Mouse (Mus musculus): ENCODE measurements around the gene Wdr45. TPM values are rescaled to one million over a fixed set of nuclear protein-coding genes. Genes with fewer than 3 reads are reported as not detected.
A peak's percentile ranks its signal among the peaks of the same experiment; 100 is the strongest.
"Not testable (repeated sequence)": the region's sequence is repeated elsewhere in the genome, so short reads cannot be mapped to it uniquely, and the experiment has no call there.

Wdr45 gene
- polyA plus RNA-seq (2016; fragmentation: Nextera tagmentation; extraction: Ambion mirVana) = 18.1 and 20.8 TPM in 2 replicates

GRCm38 (mm10) chrX:7714135-7714899 is at the start of gene Wdr45:
Gene Wdr45, plus strand, starts transcription at chrX:7714333.
- H3K27ac ChIP-seq = peak within 1 kb of the TSS; percentile 74
- WGBS = 17% methylated on average over 45 of the region's 60 CpGs
- H3K4me1 ChIP-seq = not testable (repeated sequence)

GRCm38 (mm10) chrX:7664791-7665190 is 49.3 kb upstream of the Wdr45 start:
- no peak overlapping the region for H3K27ac ChIP-seq
- WGBS = 91% methylated on average over 11 of the region's 11 CpGs
- DNase-seq (ENCODE audit: low spot score) = no peak
- no peaks in the 10 kb centered on the region for H3K9me3 ChIP-seq (replicated peaks)
- no peaks in the 10 kb centered on the region for H3K4me1 ChIP-seq
- H3K4me3 ChIP-seq = no peak overlapping the region
- H3K27me3 ChIP-seq (ENCODE audit: low read depth, poor library complexity, severe bottlenecking) = no peaks in the 10 kb centered on the region
- peaks cover 32% of the 10 kb centered on the region for H3K36me3 ChIP-seq

More at GRCm38 (mm10) chrX:7714135-7714899, at the start of gene Wdr45:
- H3K27me3 ChIP-seq (ENCODE audit: low read depth, poor library complexity, severe bottlenecking); H3K9me3 ChIP-seq (replicated peaks); H3K36me3 ChIP-seq: not testable (repeated sequence)
- peak; percentile 82 for DNase-seq (ENCODE audit: low spot score)
- H3K4me3 ChIP-seq = peak within 1 kb of the TSS; percentile 48

- H3K4me1 ChIP-seq = no peaks in the 10 kb centered on the region
- no peak overlapping the region for H3K27ac ChIP-seq
- no peaks in the 10 kb centered on the region for H3K27me3 ChIP-seq (ENCODE audit: low read depth, poor library complexity, severe bottlenecking)
- no peaks in the 10 kb centered on the region for H3K9me3 ChIP-seq (replicated peaks)
- peaks cover 32% of the 10 kb centered on the region for H3K36me3 ChIP-seq
- WGBS = 76% methylated on average over 21 of the region's 21 CpGs
- H3K4me3 ChIP-seq = no peak overlapping the region
- DNase-seq (ENCODE audit: low spot score) = no peak
Observed at GRCm38 (mm10) chrX:7665739-7666502, 48.2 kb upstream of the Wdr45 start.

- Histone ChIP-seq H3K27me3 (ENCODE audit: low read depth, poor library complexity, severe bottlenecking) (no peaks in the 10 kb centered on the region), H3K27ac (peak overlapping the region; percentile 80), H3K4me3 (peak overlapping the region; percentile 49), H3K36me3 (peaks cover 25% of the 10 kb centered on the region), H3K4me1 (peaks cover 12% of the 10 kb centered on the region), H3K9me3 (replicated peaks) (no peaks in the 10 kb centered on the region)
- WGBS = 11% methylated on average over 16 of the region's 19 CpGs
- DNase-seq (ENCODE audit: low spot score) = peak; percentile 67
Observed at GRCm38 (mm10) chrX:7670390-7670881, 43.7 kb upstream of the Wdr45 start.

GRCm38 (mm10) chrX:7670921-7671623 is 43.1 kb upstream of the Wdr45 start, which contains the start of gene Plp2:
Gene Plp2, minus strand, starts transcription at chrX:7671390.
- H3K4me1 ChIP-seq = peaks cover 12% of the 10 kb centered on the region
- H3K27ac ChIP-seq = peak within 1 kb of the TSS; percentile 80
- DNase-seq (ENCODE audit: low spot score) = peak; percentile 50
- peak within 1 kb of the TSS; percentile 49 for H3K4me3 ChIP-seq
- no peaks in the 10 kb centered on the region for H3K27me3 ChIP-seq (ENCODE audit: low read depth, poor library complexity, severe bottlenecking)
- H3K36me3 ChIP-seq = peaks cover 25% of the 10 kb centered on the region
- no peaks in the 10 kb centered on the region for H3K9me3 ChIP-seq (replicated peaks)
- WGBS = 20% methylated on average over 35 of the region's 36 CpGs

GRCm38 (mm10) chrX:7672739-7673138 is 41.4 kb upstream of the Wdr45 start:
- Histone ChIP-seq H3K9me3 (replicated peaks) (no peaks in the 10 kb centered on the region), H3K27me3 (ENCODE audit: low read depth, poor library complexity, severe bottlenecking) (no peaks in the 10 kb centered on the region), H3K4me1 (peaks cover 12% of the 10 kb centered on the region), H3K36me3 (peaks cover 9% of the 10 kb centered on the region), H3K27ac (no peak overlapping the region), H3K4me3 (no peak overlapping the region)
- 21% methylated on average over 6 of the region's 6 CpGs for WGBS
- no peak for DNase-seq (ENCODE audit: low spot score)

- Histone ChIP-seq H3K27me3 (ENCODE audit: low read depth, poor library complexity, severe bottlenecking) (no peaks in the 10 kb centered on the region), H3K27ac (peak overlapping the region; percentile 73; the same call in 1 of the 2 replicates), H3K4me3 (peak overlapping the region; percentile 40), H3K9me3 (replicated peaks) (no peaks in the 10 kb centered on the region), H3K4me1 (peaks cover 12% of the 10 kb centered on the region), H3K36me3 (peaks cover 8% of the 10 kb centered on the region)
- 26% methylated on average over 12 of the region's 12 CpGs for WGBS
- DNase-seq (ENCODE audit: low spot score) = peak; percentile 33
Observed at GRCm38 (mm10) chrX:7673578-7674281, 40.4 kb upstream of the Wdr45 start.

GRCm38 (mm10) chrX:7674284-7675000 is 39.7 kb upstream of the Wdr45 start:
- peak overlapping the region; percentile 73 for H3K27ac ChIP-seq
- peaks cover under 1% of the 10 kb centered on the region; the same call in 1 of the 2 replicates for H3K36me3 ChIP-seq
- H3K9me3 ChIP-seq (replicated peaks) = no peaks in the 10 kb centered on the region
- no peaks in the 10 kb centered on the region for H3K27me3 ChIP-seq (ENCODE audit: low read depth, poor library complexity, severe bottlenecking)
- 27% methylated on average over 28 of the region's 28 CpGs for WGBS
- peaks cover 12% of the 10 kb centered on the region for H3K4me1 ChIP-seq
- H3K4me3 ChIP-seq = peak overlapping the region; percentile 40
- peak; percentile 43 for DNase-seq (ENCODE audit: low spot score)

GRCm38 (mm10) chrX:7675001-7675380 is 39.1 kb upstream of the Wdr45 start:
- Histone ChIP-seq H3K4me3 (peak overlapping the region; percentile 40), H3K27ac (peak overlapping the region; percentile 73), H3K4me1 (peaks cover 12% of the 10 kb centered on the region), H3K27me3 (ENCODE audit: low read depth, poor library complexity, severe bottlenecking) (no peaks in the 10 kb centered on the region), H3K36me3 (no peaks in the 10 kb centered on the region), H3K9me3 (replicated peaks) (no peaks in the 10 kb centered on the region)
- WGBS = 30% methylated on average over 10 of the region's 10 CpGs
- no peak for DNase-seq (ENCODE audit: low spot score)

- Histone ChIP-seq H3K4me3 (no peak overlapping the region), H3K27me3 (ENCODE audit: low read depth, poor library complexity, severe bottlenecking) (peaks cover 4% of the 10 kb centered on the region; the same call in 1 of the 2 replicates), H3K9me3 (replicated peaks) (no peaks in the 10 kb centered on the region), H3K36me3 (no peaks in the 10 kb centered on the region), H3K27ac (no peak overlapping the region), H3K4me1 (peaks cover 6% of the 10 kb centered on the region)
- WGBS = 42% methylated on average over 3 of the region's 3 CpGs
- DNase-seq (ENCODE audit: low spot score) = no peak
Observed at GRCm38 (mm10) chrX:7678986-7679385, 35.1 kb upstream of the Wdr45 start.

GRCm38 (mm10) chrX:7679405-7680056 is 34.6 kb upstream of the Wdr45 start:
- WGBS = 14% methylated on average over 27 of the region's 27 CpGs
- peak; percentile 90 for DNase-seq (ENCODE audit: low spot score)
- no peaks in the 10 kb centered on the region for H3K36me3 ChIP-seq
- H3K4me3 ChIP-seq = peak overlapping the region; percentile 45
- H3K27ac ChIP-seq = peak overlapping the region; percentile 36; the same call in 1 of the 2 replicates
- H3K27me3 ChIP-seq (ENCODE audit: low read depth, poor library complexity, severe bottlenecking) = peaks cover 4% of the 10 kb centered on the region; the same call in 1 of the 2 replicates
- 0 out of 2 replicates have a peak, but pooled peaks cover under 1% of the 10 kb centered on the region for H3K4me1 ChIP-seq
- H3K9me3 ChIP-seq (replicated peaks) = no peaks in the 10 kb centered on the region
